Mouse (Mus musculus) midbrain, embryonic 13.5 days (tissue): ENCODE results near the gene Rexo5. TPM values are rescaled to one million over a fixed set of nuclear protein-coding genes. Genes with fewer than 3 reads are reported as not detected.
A peak's percentile ranks its signal among the peaks of the same experiment; 100 is the strongest.

Source experiments
- ATAC-seq: fragments of 200-750 bp; cut with Nextera tagmentation; 2 replicates; pipeline ENCODE4 v1.8.0; 2017; ENCODE audit warnings: mild to moderate bottlenecking, moderate TSS enrichment, moderate library complexity
- H3K27ac ChIP-seq: fragments of 300-500 bp; sonication (generic); 2 replicates; pipeline ENCODE4 v1.5.1; 2015; ENCODE audit warnings: inconsistent platforms, mild to moderate bottlenecking, moderate library complexity
- H3K27me3 ChIP-seq: fragments of 300-500 bp; sonication (generic); 2 replicates; pipeline ENCODE4 v1.6.1; 2015; ENCODE audit warnings: mild to moderate bottlenecking, inconsistent platforms
- H3K36me3 ChIP-seq: fragments of 300-500 bp; sonication (generic); 2 replicates; pipeline ENCODE4 v1.6.1; 2015; ENCODE audit warnings: mild to moderate bottlenecking, inconsistent platforms
- H3K4me1 ChIP-seq: fragments of 300-500 bp; sonication (generic); replicated peaks from 2 replicates; pipeline ENCODE4 v1.6.1; 2015; ENCODE audit warnings: inconsistent platforms
- H3K4me2 ChIP-seq: fragments of 300-500 bp; sonication (generic); replicated peaks from 2 replicates; pipeline ENCODE4 v1.6.1; 2015; ENCODE audit warnings: moderate library complexity, mild to moderate bottlenecking, inconsistent platforms
- H3K4me3 ChIP-seq: fragments of 300-500 bp; sonication (generic); replicated peaks from 2 replicates; pipeline ENCODE4 v1.5.1; 2015; ENCODE audit warnings: mild to moderate bottlenecking, inconsistent platforms
- H3K9ac ChIP-seq: fragments of 300-500 bp; sonication (generic); replicated peaks from 2 replicates; pipeline ENCODE4 v1.6.1; 2015; ENCODE audit warnings: mild to moderate bottlenecking, inconsistent platforms
- H3K9me3 ChIP-seq: fragments of 300-500 bp; sonication (generic); 2 replicates; pipeline ENCODE4 v1.6.1; 2016; ENCODE audit warnings: mild to moderate bottlenecking, inconsistent platforms
- WGBS: fragments of 180-500 bp; shearing (Covaris S2); methylation state at CpG from one replicate; pipeline ENCODE4 v1.1.7; 2015; 5-methylcytosine and 5-hydroxymethylcytosine counted together
- polyA plus RNA-seq: library from polyadenylated mRNA; unstranded; fragments of >200 nt; fragmentation: Nextera tagmentation; extraction: Ambion mirVana; gene quantifications from 2 replicates; pipeline ENCODE4 v1.2.1, GENCODE M21; 2015

Gene Rexo5
- polyA plus RNA-seq, 1 experiment from 2014 or later, result 14.9 TPM

DNA sequence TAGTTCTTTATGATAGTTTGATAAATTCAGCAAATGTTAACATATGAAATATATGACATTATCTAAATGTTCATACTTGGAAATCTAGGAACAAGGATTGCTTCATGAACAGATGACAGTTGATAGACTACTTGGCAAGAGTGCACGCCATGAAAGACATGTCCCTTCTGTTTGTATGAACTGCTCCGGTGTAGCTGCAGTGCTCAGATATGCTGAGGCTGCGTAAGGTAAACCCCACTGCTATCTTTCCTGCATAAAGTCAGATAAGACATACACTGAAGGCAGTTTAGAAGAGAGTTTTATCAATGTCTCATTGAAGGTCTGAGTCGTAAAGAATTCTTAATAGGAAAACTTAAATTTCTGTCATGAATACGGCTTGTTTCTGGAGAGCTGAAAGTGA lies 8.9 kb upstream of the Rexo5 start:
- Histone ChIP-seq H3K27me3 (no peaks in the 10 kb centered on the region), H3K4me3 (no peak overlapping the region), H3K36me3 (peaks cover 64% of the 10 kb centered on the region), H3K4me2 (no peak overlapping the region), H3K9ac (no peak overlapping the region), H3K4me1 (no peaks in the 10 kb centered on the region), H3K27ac (no peak overlapping the region), H3K9me3 (no peaks in the 10 kb centered on the region)
- no peak for ATAC-seq
- whole genome bisulfite sequencing, result 98% methylated on average over 5 of the region's 5 CpGs

DNA sequence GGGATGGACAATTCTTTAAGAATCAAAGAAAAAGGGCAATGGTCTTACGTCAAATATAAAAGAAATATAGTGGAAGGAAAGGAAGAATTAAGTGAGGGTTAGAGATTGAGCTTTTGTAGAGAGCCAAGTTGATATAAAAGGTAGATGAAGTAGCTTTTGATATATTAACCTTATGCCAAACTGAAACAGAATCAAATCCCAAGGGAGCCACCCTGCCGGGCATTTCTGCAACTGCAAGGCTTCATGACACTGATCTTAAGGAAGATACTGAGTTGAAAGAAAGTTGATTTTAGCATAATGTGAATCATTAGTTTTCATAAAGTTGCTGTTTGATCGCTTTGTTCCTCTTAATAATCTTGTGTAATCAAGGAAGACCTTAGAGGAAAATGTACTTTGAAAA lies 4.8 kb upstream of the Rexo5 start:
- Histone ChIP-seq H3K4me2 (no peak overlapping the region), H3K9ac (no peak overlapping the region), H3K4me1 (peaks cover 11% of the 10 kb centered on the region), H3K36me3 (peaks cover 48% of the 10 kb centered on the region), H3K27ac (no peak overlapping the region), H3K9me3 (no peaks in the 10 kb centered on the region), H3K4me3 (no peak overlapping the region), H3K27me3 (no peaks in the 10 kb centered on the region)
- no peak for ATAC-seq
- whole genome bisulfite sequencing, result 93% methylated on average over 3 of the region's 3 CpGs

DNA sequence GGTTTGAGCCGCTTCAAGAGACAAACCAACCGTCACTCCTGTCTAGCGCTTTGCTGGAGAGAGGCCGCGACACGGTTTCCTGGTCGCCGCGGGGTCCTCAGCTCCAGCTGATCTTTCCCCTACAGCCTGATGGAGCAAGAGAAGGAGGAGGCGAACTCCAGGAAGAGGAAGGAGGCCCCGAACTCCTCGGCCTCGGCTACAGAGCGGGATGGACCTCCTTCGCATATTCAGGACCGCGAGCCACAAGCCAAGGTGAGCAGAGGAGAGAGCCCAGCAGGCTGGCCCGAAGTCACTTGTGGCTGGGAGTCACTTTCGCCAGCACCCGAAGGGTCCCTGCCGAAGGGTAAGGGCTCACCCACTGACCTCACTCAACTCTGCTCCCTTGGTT lies 439 bp downstream of the Rexo5 start:
- peak overlapping the region; percentile 72 for H3K9ac ChIP-seq
- H3K9me3 ChIP-seq, result no peaks in the 10 kb centered on the region
- H3K27me3 ChIP-seq, result no peaks in the 10 kb centered on the region
- 0% methylated on average over 21 of the region's 21 CpGs for WGBS
- ATAC-seq, result no peak
- peak overlapping the region; percentile 72 for H3K27ac ChIP-seq
- peaks cover 21% of the 10 kb centered on the region for H3K4me1 ChIP-seq
- H3K4me3 ChIP-seq, result peak overlapping the region; percentile 72
- H3K4me2 ChIP-seq, result peak overlapping the region; percentile 88
- peaks cover 8% of the 10 kb centered on the region for H3K36me3 ChIP-seq

DNA sequence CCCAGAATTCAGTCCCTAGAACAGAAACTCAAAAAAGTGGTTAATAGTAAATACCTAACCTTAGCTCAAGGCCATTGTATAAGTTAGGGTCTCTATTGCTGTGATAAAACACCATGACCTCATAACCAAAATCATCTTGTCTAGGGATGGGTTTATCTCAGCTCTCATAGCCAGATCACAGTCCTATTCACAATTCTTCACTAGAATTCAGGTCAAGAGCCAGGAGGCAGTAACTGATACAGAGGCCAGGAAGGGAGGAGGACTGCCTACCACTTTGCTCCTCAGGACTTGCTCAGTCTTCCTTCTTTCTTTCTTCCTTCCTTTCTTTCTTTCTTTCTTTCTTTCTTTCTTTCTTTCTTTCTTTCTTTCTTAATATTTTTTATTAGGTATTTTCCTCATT lies 1.5 kb downstream of the Rexo5 start:
- no peak for ATAC-seq
- H3K9me3 ChIP-seq, result no peaks in the 10 kb centered on the region
- no peaks in the 10 kb centered on the region; the same call in 1 of the 2 replicates for H3K36me3 ChIP-seq
- no peak overlapping the region for H3K27ac ChIP-seq
- peaks cover 21% of the 10 kb centered on the region for H3K4me1 ChIP-seq
- H3K9ac ChIP-seq, result peak overlapping the region; percentile 28; the same call in 1 of the 2 replicates
- H3K4me3 ChIP-seq, result peak overlapping the region; percentile 19
- H3K27me3 ChIP-seq, result no peaks in the 10 kb centered on the region
- H3K4me2 ChIP-seq, result peak overlapping the region; percentile 38

DNA sequence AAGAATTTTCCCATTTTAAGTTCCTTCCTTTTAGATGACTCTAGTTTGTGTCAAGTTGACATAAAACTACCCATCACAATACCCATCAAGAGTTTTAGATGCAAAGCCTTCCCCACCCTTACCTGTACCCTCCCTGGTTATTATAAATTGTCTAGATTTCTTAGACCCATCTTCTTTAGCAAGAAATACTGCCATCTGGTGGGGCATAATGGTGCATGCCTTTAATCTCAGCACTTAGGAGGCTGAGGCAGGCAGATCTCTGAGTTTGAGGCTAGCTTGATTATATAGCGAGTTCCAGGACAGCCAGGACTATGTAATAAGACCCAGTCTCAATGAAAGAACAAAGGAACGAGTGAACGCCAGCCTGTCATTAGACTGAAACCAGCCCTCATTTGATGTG lies 6.7 kb downstream of the Rexo5 start:
- no peak for ATAC-seq
- Histone ChIP-seq H3K27me3 (no peaks in the 10 kb centered on the region), H3K4me3 (no peak overlapping the region), H3K36me3 (peaks cover 3% of the 10 kb centered on the region; the same call in 1 of the 2 replicates), H3K4me2 (no peak overlapping the region), H3K9ac (no peak overlapping the region), H3K9me3 (no peaks in the 10 kb centered on the region), H3K27ac (no peak overlapping the region), H3K4me1 (no peaks in the 10 kb centered on the region)
- 97% methylated on average over 3 of the region's 3 CpGs for WGBS

DNA sequence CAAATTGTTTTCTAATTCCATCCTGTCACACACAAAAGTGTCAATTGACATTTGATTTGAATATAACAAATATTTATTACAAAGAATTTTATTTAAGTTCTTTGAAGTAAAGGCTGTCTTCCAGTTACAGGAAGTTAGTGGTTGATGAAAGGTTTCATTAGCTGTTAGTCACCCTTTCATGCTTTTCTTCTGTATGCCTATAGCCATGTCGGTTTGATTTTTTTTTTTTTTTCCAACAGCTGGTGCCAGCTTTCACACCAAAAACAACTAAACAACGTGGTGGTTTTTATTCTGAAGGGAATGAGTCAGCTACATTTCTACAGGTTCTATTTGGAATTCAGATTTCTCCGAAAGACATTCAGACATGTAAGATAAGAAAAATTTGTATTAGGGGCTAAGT lies 7.2 kb downstream of the Rexo5 start:
- H3K27me3 ChIP-seq, result no peaks in the 10 kb centered on the region
- H3K9me3 ChIP-seq, result no peaks in the 10 kb centered on the region
- H3K4me2 ChIP-seq, result no peak overlapping the region
- no peak overlapping the region for H3K27ac ChIP-seq
- 93% methylated on average over 3 of the region's 3 CpGs for WGBS
- H3K4me1 ChIP-seq, result no peaks in the 10 kb centered on the region
- no peak overlapping the region for H3K4me3 ChIP-seq
- ATAC-seq, result no peak
- peaks cover 3% of the 10 kb centered on the region; the same call in 1 of the 2 replicates for H3K36me3 ChIP-seq
- no peak overlapping the region for H3K9ac ChIP-seq

DNA sequence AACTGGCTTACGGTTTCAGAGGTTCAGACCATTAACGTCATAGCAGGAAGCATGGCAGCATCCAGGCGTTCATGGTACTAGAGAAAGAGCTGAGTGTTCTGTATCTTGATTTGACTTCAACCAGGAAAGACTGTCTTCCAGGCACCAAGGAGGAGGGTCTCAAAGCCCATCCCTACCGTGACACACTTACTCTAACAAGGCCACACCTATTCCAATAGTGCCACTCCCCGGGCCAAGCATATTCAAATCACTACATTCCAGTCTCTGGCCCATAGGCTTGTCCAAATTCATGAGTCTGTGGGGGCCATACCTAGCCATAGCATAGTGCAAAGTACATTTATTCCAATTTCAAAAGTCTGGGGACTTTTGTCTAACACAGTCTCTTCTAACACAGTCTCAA lies 13.6 kb downstream of the Rexo5 start:
- WGBS, result 92% methylated on average over 5 of the region's 5 CpGs
- Histone ChIP-seq H3K9ac (no peak overlapping the region), H3K4me2 (no peak overlapping the region), H3K27me3 (no peaks in the 10 kb centered on the region), H3K36me3 (peaks cover 13% of the 10 kb centered on the region), H3K4me1 (no peaks in the 10 kb centered on the region), H3K9me3 (no peaks in the 10 kb centered on the region), H3K4me3 (no peak overlapping the region), H3K27ac (no peak overlapping the region)
- no peak for ATAC-seq

DNA sequence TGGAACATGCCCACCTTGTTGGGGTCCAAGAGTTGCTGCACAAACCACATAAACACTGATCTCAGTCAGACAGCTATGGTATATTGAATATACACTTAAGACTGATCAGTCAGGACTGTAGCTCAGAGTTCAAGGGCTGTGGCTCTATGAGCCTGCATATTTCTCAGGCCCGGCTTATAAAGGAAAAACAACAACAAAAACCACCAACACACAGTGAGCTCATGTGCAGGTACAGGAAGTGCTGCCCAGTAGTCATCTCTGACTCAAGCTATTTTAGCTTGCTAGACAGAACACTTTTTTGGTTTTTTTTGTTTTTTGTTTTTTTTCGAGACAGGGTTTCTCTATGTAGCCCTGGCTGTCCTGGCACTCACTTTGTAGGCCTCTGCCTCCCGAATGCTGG lies 14.9 kb downstream of the Rexo5 start:
- Histone ChIP-seq H3K36me3 (peaks cover 17% of the 10 kb centered on the region), H3K9ac (no peak overlapping the region), H3K27ac (no peak overlapping the region), H3K27me3 (no peaks in the 10 kb centered on the region), H3K4me1 (no peaks in the 10 kb centered on the region), H3K9me3 (no peaks in the 10 kb centered on the region), H3K4me3 (no peak overlapping the region), H3K4me2 (no peak overlapping the region)
- no peak for ATAC-seq
- 97% methylated on average over 3 of the region's 3 CpGs for WGBS

DNA sequence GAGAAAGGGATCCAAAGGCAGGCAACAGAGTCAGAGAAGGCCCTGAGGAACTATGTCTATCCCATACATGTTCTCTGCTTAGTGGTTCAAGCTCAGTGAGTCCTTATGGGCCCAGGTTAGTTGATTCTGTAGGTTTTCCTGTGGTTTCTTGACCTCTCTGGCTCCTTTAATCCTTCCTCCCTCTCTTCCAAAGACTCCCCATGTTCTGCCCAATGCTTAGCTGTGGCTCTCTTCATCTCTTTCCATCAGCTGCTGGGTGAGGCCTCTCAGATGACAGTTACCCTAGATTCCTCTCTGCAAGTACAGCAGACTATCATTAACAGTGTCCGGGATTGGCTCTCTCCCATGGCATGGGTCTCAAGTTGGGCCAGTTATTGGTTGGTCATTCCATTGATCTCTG lies 41.6 kb downstream of the Rexo5 start:
- Histone ChIP-seq H3K36me3 (no peaks in the 10 kb centered on the region), H3K4me1 (no peaks in the 10 kb centered on the region), H3K4me2 (no peak overlapping the region), H3K27me3 (no peaks in the 10 kb centered on the region), H3K9me3 (no peaks in the 10 kb centered on the region), H3K4me3 (no peak overlapping the region), H3K9ac (no peak overlapping the region), H3K27ac (no peak overlapping the region)
- ATAC-seq, result no peak
- WGBS, result 95% methylated on average over 1 of the region's 1 CpGs

DNA sequence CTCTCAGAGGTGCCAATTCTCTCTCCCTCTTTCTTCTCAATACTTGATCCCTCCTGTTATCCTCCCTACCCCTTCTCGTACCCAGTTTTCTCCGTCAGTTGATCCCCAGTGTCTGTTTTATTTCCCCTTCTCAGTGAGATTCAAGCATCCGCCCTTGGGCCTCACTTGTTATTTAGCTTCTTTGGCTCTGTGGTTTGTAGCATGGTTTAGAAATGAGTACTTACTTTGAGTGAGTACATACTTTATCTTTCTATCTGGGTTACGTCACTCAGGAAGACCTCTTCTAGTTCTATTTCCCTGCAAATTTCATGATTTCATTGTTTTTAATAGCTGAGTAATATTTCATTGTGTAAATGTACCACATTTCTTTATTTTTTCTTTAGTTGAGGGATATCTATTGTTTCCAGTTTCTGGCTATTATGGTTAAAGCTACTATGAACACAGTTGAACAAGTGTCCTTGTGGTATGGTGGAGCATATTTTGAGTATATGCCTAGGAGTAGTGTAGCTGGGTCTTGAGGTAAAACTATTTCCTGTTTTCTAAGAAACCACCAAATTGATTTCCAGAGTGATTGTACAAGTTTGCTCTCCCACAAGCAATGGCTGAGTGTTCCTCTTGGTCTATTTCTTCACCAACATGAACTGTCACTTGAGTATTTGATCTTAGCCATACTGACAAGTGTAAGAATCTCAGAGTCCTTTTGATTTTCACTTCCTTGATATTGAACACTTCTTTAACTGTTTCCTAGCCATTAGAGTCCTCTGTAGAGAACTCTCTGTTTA lies 42.4 kb downstream of the Rexo5 start:
- WGBS, result 98% methylated on average over 4 of the region's 4 CpGs
- no peak for ATAC-seq
- H3K9ac ChIP-seq, result no peak overlapping the region
- H3K9me3 ChIP-seq, result no peaks in the 10 kb centered on the region
- H3K27me3 ChIP-seq, result no peaks in the 10 kb centered on the region
- no peak overlapping the region for H3K4me2 ChIP-seq
- H3K4me3 ChIP-seq, result no peak overlapping the region
- H3K27ac ChIP-seq, result no peak overlapping the region
- H3K4me1 ChIP-seq, result no peaks in the 10 kb centered on the region
- H3K36me3 ChIP-seq, result no peaks in the 10 kb centered on the region

DNA sequence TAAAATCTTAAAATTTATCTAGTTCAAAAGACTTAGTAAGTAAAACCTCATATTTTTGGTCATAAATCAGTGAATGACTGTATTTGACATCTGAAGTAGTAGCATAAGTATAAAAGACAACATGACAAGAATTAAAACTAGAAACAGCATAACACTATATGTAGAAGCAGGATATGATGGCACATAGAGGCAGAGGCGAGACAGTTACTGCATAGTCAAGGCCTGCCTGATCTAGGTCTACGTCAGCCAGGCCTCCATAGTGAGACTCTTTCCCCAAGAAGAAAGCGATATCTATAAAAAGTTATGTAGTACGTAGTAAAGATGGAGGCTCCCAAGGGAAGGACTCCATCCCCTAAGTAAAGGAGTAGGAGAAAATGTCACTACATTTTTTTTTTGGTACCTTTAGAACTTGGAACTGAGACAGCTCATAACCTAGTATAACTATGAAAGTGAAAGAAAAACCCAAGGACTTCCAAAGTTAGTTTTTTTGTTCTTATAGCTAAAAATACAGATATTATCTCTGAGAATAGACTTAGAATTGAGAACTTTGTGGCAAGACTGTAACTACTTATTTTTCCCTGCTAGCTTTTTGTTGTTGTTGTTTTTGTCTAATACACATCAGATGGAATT lies 48.1 kb downstream of the Rexo5 start:
- Histone ChIP-seq H3K4me2 (no peak overlapping the region), H3K4me1 (no peaks in the 10 kb centered on the region), H3K36me3 (peaks cover 6% of the 10 kb centered on the region), H3K27ac (no peak overlapping the region), H3K9me3 (no peaks in the 10 kb centered on the region), H3K9ac (no peak overlapping the region), H3K4me3 (no peak overlapping the region), H3K27me3 (no peaks in the 10 kb centered on the region)
- no peak for ATAC-seq
- WGBS, result 96% methylated on average over 4 of the region's 4 CpGs

DNA sequence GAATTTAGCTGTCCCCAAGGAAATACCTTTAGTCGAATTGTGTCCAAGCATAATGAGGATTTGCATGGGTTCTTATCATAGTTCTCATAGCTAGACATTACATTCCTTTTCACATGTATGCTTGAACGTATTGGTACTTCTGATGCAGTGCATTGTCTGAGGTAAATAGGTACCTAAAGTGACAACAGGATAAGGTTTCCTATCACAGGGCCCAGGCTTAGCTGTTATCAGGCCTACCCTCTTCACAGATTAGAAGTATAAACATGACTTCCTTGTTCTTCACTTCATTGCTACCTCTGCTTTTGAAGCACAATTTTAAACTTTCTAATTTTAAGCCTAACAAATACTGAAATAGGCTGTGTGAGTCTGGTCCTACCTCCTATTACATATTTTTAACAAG lies 51.7 kb downstream of the Rexo5 start:
- peaks cover 6% of the 10 kb centered on the region for H3K36me3 ChIP-seq
- WGBS, result 93% methylated on average over 2 of the region's 2 CpGs
- ATAC-seq, result no peak

More for the DNA sequence above, 51.7 kb downstream of the Rexo5 start:
- Histone ChIP-seq H3K9me3 (no peaks in the 10 kb centered on the region), H3K4me3 (no peak overlapping the region), H3K27me3 (no peaks in the 10 kb centered on the region), H3K4me1 (no peaks in the 10 kb centered on the region), H3K4me2 (no peak overlapping the region), H3K9ac (no peak overlapping the region), H3K27ac (no peak overlapping the region)
